Comparison of ENCODE assay signal across 21 mouse cellular contexts in genomic region chr10:55416304-55416703, GRCm38 (mm10).
DNase-seq lines count a peak whose midpoint lies in the region; ATAC-seq lines count a peak whose summit lies in the region.
"Had no signal": no experiment of that assay in that cellular context is flagged by ENCODE, and none has a peak within 500 bp of the region (broad histone marks: within the 10 kb centered on the region; RNA-seq: fewer than 3 reads in every experiment).

No protein-coding gene starts in this region.

- DNase-seq in frontal cortex, postnatal 36 days (ENCODE audit: low spot score in 2 of 2) = no peak
- DNase-seq in gonadal fat pad, adult 2 months (ENCODE audit: low read depth) = peak; percentile 8
- no peak for DNase-seq in gastrocnemius, adult 18-20 months (ENCODE audit: low spot score)
- DNase-seq in kidney, postnatal 10 days = no peak
- DNase-seq: adrenal gland, adult 8-10 months; adrenal gland, postnatal 14 days; adrenal gland, postnatal 36 days; B cell, adult 2 months; cerebellum, adult 11 months; cerebellum, adult 18-20 months; cerebellum, adult 8-10 months; cerebellum, adult 9-11 months; cerebellum, postnatal 36 days; embryo, embryonic 11 days had no signal

- ATAC-seq in frontal cortex, adult (ENCODE audit: low TSS enrichment) = peak; percentile 98
- ATAC-seq: activated CD4-positive, CD25-positive, alpha-beta regulatory T cell, adult 4 months; CD4-positive, CD25-positive, alpha-beta regulatory T cell, adult 4 months; forebrain, embryonic 13.5 days; forebrain, embryonic 15.5 days; forebrain, postnatal 0 days; Patski had no signal
